Mouse (Mus musculus): ENCODE results near the gene Agfg1. TPM values are rescaled to one million over a fixed set of nuclear protein-coding genes. Genes with fewer than 3 reads are reported as not detected.

Agfg1 gene
- polyA plus RNA-seq, 1 experiment from 2014 or later: 33.7 TPM

DNA sequence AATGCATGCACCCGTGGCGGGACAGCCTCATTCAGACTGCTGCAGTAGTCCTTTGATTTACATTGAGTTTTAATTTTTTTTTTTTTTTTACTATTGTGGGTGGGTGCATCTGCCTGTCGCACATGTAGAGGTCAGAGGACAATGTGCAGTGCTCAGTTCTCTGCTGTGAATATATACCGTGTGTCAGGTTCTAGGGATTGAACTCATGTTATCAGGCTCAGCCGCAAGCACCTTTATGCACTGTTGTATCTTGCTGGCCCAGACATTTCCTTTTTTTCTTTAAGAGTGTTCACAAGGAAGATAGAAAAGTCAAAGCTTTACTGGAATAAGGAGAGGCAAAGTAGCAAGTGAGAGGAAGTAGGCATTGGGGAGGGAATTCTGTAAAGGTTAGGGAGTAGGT is 16.4 kb downstream of the Agfg1 start:
- no peaks in the 10 kb centered on the region for H3K36me3 ChIP-seq (ENCODE audit: control insufficient read depth, insufficient read depth)
- H3K9me3 ChIP-seq (ENCODE audit: control insufficient read depth, low read length): no peaks in the 10 kb centered on the region
- H3K9ac ChIP-seq (replicated peaks; ENCODE audit: low read depth, low read length): no peak overlapping the region
- H3K4me3 ChIP-seq (replicated peaks; ENCODE audit: low read length): no peak overlapping the region
- ATAC-seq: no peak
- H3K27me3 ChIP-seq (replicated peaks; ENCODE audit: control insufficient read depth, insufficient read depth, low read length): no peaks in the 10 kb centered on the region
- H3K4me2 ChIP-seq (ENCODE audit: low read length): no peak overlapping the region
- 87% methylated on average over 5 of the region's 5 CpGs for WGBS
- H3K27ac ChIP-seq (ENCODE audit: low read length): no peak overlapping the region
- no peaks in the 10 kb centered on the region for H3K4me1 ChIP-seq (replicated peaks; ENCODE audit: control insufficient read depth, insufficient read depth, low read length)

DNA sequence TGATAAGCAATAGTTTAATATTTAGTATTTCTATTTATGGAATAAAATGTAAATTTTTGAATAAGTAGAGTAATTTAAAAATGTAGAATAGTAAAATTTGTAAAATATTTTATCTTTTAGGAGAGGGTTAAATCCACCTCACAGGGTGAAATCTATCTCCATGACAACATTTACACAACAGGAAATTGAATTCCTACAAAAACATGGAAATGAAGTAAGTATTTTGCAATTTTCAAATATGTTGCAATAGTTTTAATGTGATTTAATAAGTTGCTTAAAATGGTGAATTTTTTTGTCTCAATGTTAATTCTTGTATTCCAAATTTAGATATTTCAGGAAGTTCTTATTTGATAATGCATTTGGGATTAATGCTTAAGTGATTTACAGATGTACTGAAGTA is 19.0 kb downstream of the Agfg1 start:
- no peak overlapping the region for H3K4me2 ChIP-seq (ENCODE audit: low read length)
- no peaks in the 10 kb centered on the region for H3K27me3 ChIP-seq (replicated peaks; ENCODE audit: control insufficient read depth, insufficient read depth, low read length)
- no peak overlapping the region for H3K4me3 ChIP-seq (replicated peaks; ENCODE audit: low read length)
- no peak for ATAC-seq
- H3K9ac ChIP-seq (replicated peaks; ENCODE audit: low read depth, low read length): no peak overlapping the region
- no peak overlapping the region for H3K27ac ChIP-seq (ENCODE audit: low read length)
- H3K36me3 ChIP-seq (ENCODE audit: control insufficient read depth, insufficient read depth): no peaks in the 10 kb centered on the region
- H3K9me3 ChIP-seq (ENCODE audit: control insufficient read depth, low read length): no peaks in the 10 kb centered on the region
- H3K4me1 ChIP-seq (replicated peaks; ENCODE audit: control insufficient read depth, insufficient read depth, low read length): no peaks in the 10 kb centered on the region

DNA sequence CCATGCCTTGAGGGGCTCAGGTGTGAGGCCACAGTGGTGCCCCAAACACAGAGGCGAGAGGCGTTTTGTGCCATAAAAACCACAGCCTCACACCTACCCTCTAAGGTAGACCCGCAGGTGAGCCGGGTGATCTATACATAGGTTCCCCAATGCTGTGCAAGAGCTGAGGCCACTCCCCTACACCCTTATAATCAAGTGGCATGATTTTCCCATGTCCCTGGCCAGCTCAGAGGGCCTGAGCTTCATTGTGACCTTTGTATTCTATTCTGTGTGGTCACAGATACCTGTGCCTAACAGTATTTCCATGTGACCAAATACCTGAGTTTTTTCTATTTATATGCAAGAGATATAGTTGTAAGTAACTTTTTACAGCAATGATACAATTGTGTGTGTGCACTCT is 21.1 kb downstream of the Agfg1 start:
- Histone ChIP-seq H3K4me2 (ENCODE audit: low read length) (no peak overlapping the region), H3K36me3 (ENCODE audit: control insufficient read depth, insufficient read depth) (no peaks in the 10 kb centered on the region), H3K4me3 (replicated peaks; ENCODE audit: low read length) (no peak overlapping the region), H3K27ac (ENCODE audit: low read length) (no peak overlapping the region), H3K9me3 (ENCODE audit: control insufficient read depth, low read length) (no peaks in the 10 kb centered on the region), H3K4me1 (replicated peaks; ENCODE audit: control insufficient read depth, insufficient read depth, low read length) (no peaks in the 10 kb centered on the region), H3K27me3 (replicated peaks; ENCODE audit: control insufficient read depth, insufficient read depth, low read length) (no peaks in the 10 kb centered on the region), H3K9ac (replicated peaks; ENCODE audit: low read depth, low read length) (no peak overlapping the region)
- WGBS: 92% methylated on average over 4 of the region's 4 CpGs
- no peak for ATAC-seq

DNA sequence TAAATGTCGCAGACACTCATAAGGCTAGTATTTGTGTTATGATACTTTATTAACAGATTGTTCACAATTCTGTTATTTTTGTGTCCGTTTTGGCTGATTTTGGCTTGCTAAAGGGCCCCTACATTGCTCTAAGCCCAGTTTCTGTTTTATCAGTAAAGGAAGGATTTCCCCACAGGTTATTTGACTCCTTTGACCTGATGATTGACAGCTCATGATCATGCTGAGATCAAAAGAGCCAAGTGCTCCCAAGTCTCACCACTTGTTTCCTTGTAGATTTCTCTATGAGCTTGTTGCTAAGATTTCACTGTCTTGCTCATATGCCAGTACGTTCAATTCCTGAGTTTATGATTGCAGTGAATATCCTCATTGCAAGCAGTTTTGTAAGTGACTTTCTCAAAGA is 30.9 kb downstream of the Agfg1 start:
- ATAC-seq: no peak
- Histone ChIP-seq H3K27me3 (replicated peaks; ENCODE audit: control insufficient read depth, insufficient read depth, low read length) (no peaks in the 10 kb centered on the region), H3K9ac (replicated peaks; ENCODE audit: low read depth, low read length) (no peak overlapping the region), H3K36me3 (ENCODE audit: control insufficient read depth, insufficient read depth) (peaks cover 8% of the 10 kb centered on the region), H3K4me2 (ENCODE audit: low read length) (no peak overlapping the region), H3K4me3 (replicated peaks; ENCODE audit: low read length) (no peak overlapping the region), H3K4me1 (replicated peaks; ENCODE audit: control insufficient read depth, insufficient read depth, low read length) (no peaks in the 10 kb centered on the region), H3K27ac (ENCODE audit: low read length) (no peak overlapping the region), H3K9me3 (ENCODE audit: control insufficient read depth, low read length) (no peaks in the 10 kb centered on the region)
- WGBS: 88% methylated on average over 3 of the region's 3 CpGs

DNA sequence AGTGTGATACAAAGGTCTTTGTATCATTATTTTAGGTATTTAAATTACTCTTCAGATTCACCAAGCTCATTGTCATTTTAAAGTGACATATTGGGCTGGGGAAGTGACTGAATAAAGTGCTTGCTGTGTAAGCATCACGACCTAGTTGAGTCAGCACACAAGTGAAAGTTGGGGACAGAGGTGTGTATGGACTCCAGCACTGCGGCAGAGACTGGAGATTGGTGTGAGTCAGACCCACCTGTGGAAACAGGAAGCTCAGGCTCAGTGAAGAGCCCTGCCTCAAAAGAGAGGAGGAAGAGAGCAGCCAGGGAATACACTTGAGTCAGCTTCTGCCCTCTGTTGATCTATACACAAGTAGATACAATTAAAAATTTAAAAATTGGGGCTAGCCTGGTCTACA is 39.9 kb downstream of the Agfg1 start:
- Histone ChIP-seq H3K27ac (ENCODE audit: low read length) (no peak overlapping the region), H3K27me3 (replicated peaks; ENCODE audit: control insufficient read depth, insufficient read depth, low read length) (no peaks in the 10 kb centered on the region), H3K4me3 (replicated peaks; ENCODE audit: low read length) (no peak overlapping the region), H3K4me1 (replicated peaks; ENCODE audit: control insufficient read depth, insufficient read depth, low read length) (no peaks in the 10 kb centered on the region), H3K9ac (replicated peaks; ENCODE audit: low read depth, low read length) (no peak overlapping the region), H3K4me2 (ENCODE audit: low read length) (no peak overlapping the region), H3K36me3 (ENCODE audit: control insufficient read depth, insufficient read depth) (peaks cover 7% of the 10 kb centered on the region; the same call in 1 of the 2 replicates), H3K9me3 (ENCODE audit: control insufficient read depth, low read length) (no peaks in the 10 kb centered on the region)
- ATAC-seq: no peak
- WGBS: 83% methylated on average over 2 of the region's 2 CpGs

DNA sequence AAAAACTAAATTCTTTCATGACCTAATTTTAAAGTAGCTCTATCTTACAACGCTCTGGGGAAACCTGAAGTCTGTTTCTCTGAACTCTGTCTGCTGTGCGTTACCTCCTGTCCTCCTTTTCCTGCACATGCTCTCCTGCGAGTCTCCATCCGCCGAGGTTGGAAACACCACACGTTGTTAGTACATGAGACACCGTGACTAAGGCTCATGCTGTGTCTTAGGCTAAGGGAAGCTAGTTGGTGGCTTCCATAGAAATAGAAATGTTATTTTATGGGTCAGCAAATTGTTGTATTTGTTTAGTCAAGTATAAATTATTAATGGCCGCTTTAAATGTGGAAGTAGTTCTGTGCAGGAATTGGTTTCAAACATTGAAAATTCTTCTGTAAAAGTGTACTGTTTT is 40.9 kb downstream of the Agfg1 start:
- Histone ChIP-seq H3K4me3 (replicated peaks; ENCODE audit: low read length) (no peak overlapping the region), H3K36me3 (ENCODE audit: control insufficient read depth, insufficient read depth) (peaks cover 7% of the 10 kb centered on the region; the same call in 1 of the 2 replicates), H3K27me3 (replicated peaks; ENCODE audit: control insufficient read depth, insufficient read depth, low read length) (no peaks in the 10 kb centered on the region), H3K9ac (replicated peaks; ENCODE audit: low read depth, low read length) (no peak overlapping the region), H3K4me1 (replicated peaks; ENCODE audit: control insufficient read depth, insufficient read depth, low read length) (no peaks in the 10 kb centered on the region), H3K9me3 (ENCODE audit: control insufficient read depth, low read length) (no peaks in the 10 kb centered on the region), H3K4me2 (ENCODE audit: low read length) (no peak overlapping the region), H3K27ac (ENCODE audit: low read length) (no peak overlapping the region)
- WGBS: 69% methylated on average over 8 of the region's 8 CpGs
- ATAC-seq: no peak

DNA sequence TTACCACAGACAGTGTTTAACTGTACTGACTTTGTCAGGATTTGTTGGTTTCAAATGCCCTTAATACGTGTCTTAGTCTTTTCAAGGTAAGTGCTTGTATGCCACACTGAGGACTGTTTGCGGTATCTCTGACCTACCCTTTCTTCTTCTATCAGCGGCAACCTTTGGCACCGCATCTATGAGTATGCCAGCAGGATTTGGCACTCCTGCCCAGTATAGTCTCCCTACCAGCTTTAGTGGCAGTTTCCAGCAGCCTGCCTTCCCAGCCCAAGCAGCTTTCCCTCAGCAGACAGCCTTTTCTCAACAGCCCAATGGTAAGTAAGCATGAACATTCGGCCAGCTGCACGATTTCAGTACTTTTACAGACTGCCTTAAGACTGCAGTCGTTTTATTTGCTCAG is 54.0 kb downstream of the Agfg1 start:
- WGBS: 94% methylated on average over 7 of the region's 7 CpGs
- no peak overlapping the region for H3K4me3 ChIP-seq (replicated peaks; ENCODE audit: low read length)
- no peak for ATAC-seq
- H3K4me2 ChIP-seq (ENCODE audit: low read length): no peak overlapping the region
- H3K4me1 ChIP-seq (replicated peaks; ENCODE audit: control insufficient read depth, insufficient read depth, low read length): no peaks in the 10 kb centered on the region
- H3K9me3 ChIP-seq (ENCODE audit: control insufficient read depth, low read length): no peaks in the 10 kb centered on the region
- no peak overlapping the region for H3K27ac ChIP-seq (ENCODE audit: low read length)
- no peak overlapping the region for H3K9ac ChIP-seq (replicated peaks; ENCODE audit: low read depth, low read length)
- H3K27me3 ChIP-seq (replicated peaks; ENCODE audit: control insufficient read depth, insufficient read depth, low read length): no peaks in the 10 kb centered on the region
- peaks cover 8% of the 10 kb centered on the region for H3K36me3 ChIP-seq (ENCODE audit: control insufficient read depth, insufficient read depth)

DNA sequence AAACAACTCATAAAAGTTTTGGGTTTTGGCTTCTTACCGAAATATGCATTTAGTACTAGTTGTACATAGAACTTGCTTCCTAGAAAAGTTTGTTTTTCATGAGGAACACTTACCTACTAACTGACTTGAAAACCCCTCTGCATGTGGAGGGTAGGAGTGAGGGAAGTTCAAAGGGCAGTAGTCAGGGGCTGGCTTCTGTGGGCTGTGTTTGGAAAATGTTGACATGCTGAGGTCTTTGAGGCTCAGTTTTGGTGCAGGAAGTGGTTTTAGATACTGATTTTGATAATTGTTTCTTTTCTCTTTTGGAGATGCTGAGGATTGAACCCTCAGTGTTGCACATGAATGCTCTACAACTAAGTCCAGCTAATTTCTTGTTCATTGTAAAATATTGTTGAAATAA is 61.3 kb downstream of the Agfg1 start:
- WGBS: 95% methylated on average over 1 of the region's 1 CpGs

DNA sequence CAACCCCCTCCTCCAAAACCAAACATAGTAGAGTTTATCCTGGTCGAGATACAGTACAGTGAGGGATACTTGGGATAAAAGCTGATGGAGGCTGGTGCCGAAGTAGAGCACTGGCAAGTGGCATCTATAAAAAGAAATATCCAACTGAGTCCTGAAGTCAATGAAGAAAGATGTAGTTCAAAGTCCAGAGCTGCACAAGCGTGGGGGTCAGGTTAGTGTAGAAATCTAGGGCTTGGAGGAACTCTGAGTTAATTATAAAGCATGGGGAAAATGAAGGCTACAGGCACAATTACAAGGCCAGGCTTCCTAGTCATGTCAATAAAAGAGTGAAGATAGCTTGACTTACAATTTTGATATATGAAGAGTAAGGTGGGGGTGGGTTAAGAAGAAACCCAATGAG is 61.9 kb downstream of the Agfg1 start:
- H3K27ac ChIP-seq (ENCODE audit: low read length): no peak overlapping the region
- no peak overlapping the region for H3K4me3 ChIP-seq (replicated peaks; ENCODE audit: low read length)
- H3K27me3 ChIP-seq (replicated peaks; ENCODE audit: control insufficient read depth, insufficient read depth, low read length): no peaks in the 10 kb centered on the region
- H3K36me3 ChIP-seq (ENCODE audit: control insufficient read depth, insufficient read depth): peaks cover 18% of the 10 kb centered on the region
- ATAC-seq: no peak
- H3K9me3 ChIP-seq (ENCODE audit: control insufficient read depth, low read length): no peaks in the 10 kb centered on the region
- H3K9ac ChIP-seq (replicated peaks; ENCODE audit: low read depth, low read length): no peak overlapping the region
- no peak overlapping the region for H3K4me2 ChIP-seq (ENCODE audit: low read length)
- 94% methylated on average over 3 of the region's 3 CpGs for WGBS
- no peaks in the 10 kb centered on the region for H3K4me1 ChIP-seq (replicated peaks; ENCODE audit: control insufficient read depth, insufficient read depth, low read length)

More for the DNA sequence above, 61.3 kb downstream of the Agfg1 start:
- H3K4me2 ChIP-seq (ENCODE audit: low read length): no peak overlapping the region
- H3K4me1 ChIP-seq (replicated peaks; ENCODE audit: control insufficient read depth, insufficient read depth, low read length): no peaks in the 10 kb centered on the region
- ATAC-seq: no peak
- no peak overlapping the region for H3K9ac ChIP-seq (replicated peaks; ENCODE audit: low read depth, low read length)
- no peak overlapping the region for H3K4me3 ChIP-seq (replicated peaks; ENCODE audit: low read length)
- no peak overlapping the region for H3K27ac ChIP-seq (ENCODE audit: low read length)
- H3K9me3 ChIP-seq (ENCODE audit: control insufficient read depth, low read length): no peaks in the 10 kb centered on the region
- peaks cover 18% of the 10 kb centered on the region for H3K36me3 ChIP-seq (ENCODE audit: control insufficient read depth, insufficient read depth)
- H3K27me3 ChIP-seq (replicated peaks; ENCODE audit: control insufficient read depth, insufficient read depth, low read length): no peaks in the 10 kb centered on the region

DNA sequence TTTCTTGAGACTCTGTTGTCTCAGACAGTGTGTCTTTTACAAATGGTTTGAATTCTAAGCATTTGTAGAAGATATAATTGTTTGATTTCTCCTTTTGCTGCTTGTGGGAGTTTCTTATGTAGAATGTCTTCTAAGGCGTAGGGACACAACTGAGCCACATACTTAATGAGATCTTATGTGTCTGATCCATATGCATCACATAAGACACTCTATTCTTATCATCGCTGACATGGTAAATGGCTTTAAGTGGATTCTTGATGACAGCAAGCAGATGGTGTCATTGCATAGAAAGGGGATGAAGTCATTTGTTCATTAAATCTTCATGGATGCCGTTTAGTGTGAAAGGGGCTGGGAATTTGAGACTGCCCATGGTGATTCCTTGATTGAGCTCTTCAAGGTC is 66.6 kb downstream of the Agfg1 start:
- no peaks in the 10 kb centered on the region for H3K4me1 ChIP-seq (replicated peaks; ENCODE audit: control insufficient read depth, insufficient read depth, low read length)
- H3K36me3 ChIP-seq (ENCODE audit: control insufficient read depth, insufficient read depth): peaks cover 15% of the 10 kb centered on the region
- ATAC-seq: no peak
- H3K4me3 ChIP-seq (replicated peaks; ENCODE audit: low read length): no peak overlapping the region
- no peak overlapping the region for H3K9ac ChIP-seq (replicated peaks; ENCODE audit: low read depth, low read length)
- H3K9me3 ChIP-seq (ENCODE audit: control insufficient read depth, low read length): no peaks in the 10 kb centered on the region
- 45% methylated on average over 3 of the region's 3 CpGs for WGBS
- H3K27ac ChIP-seq (ENCODE audit: low read length): no peak overlapping the region
- H3K27me3 ChIP-seq (replicated peaks; ENCODE audit: control insufficient read depth, insufficient read depth, low read length): no peaks in the 10 kb centered on the region
- H3K4me2 ChIP-seq (ENCODE audit: low read length): no peak overlapping the region

Data from forebrain, embryonic 16.5 days (tissue).